Mouse (Mus musculus) midbrain, embryonic 16.5 days (tissue): ENCODE data around the gene Wdtc1. TPM values are rescaled to one million over a fixed set of nuclear protein-coding genes. Genes with fewer than 3 reads are reported as not detected.

ENCODE experiments used
- ATAC-seq: fragments of 200-750 bp; cut with Nextera tagmentation; 2 replicates; pipeline ENCODE4 v1.8.0; 2017; ENCODE audit warnings: moderate TSS enrichment
- H3K27ac ChIP-seq: fragments of 300-500 bp; sonication (generic); 2 replicates; pipeline ENCODE4 v1.5.1; 2014; ENCODE audit warnings: mild to moderate bottlenecking, low read length, mixed read lengths
- H3K27me3 ChIP-seq: fragments of 300-500 bp; sonication (generic); 2 replicates; pipeline ENCODE4 v1.6.1; 2014; ENCODE audit warnings: low read depth, low read length, mixed read lengths; ENCODE audit not compliant: control insufficient read depth, insufficient read depth
- H3K36me3 ChIP-seq: fragments of 300-500 bp; sonication (generic); 2 replicates; pipeline ENCODE4 v1.6.1; 2014; ENCODE audit warnings: mild to moderate bottlenecking, low read length, moderate library complexity, mixed read lengths; ENCODE audit not compliant: control insufficient read depth, insufficient read depth
- H3K4me1 ChIP-seq: fragments of 300-500 bp; sonication (generic); 2 replicates; pipeline ENCODE4 v1.6.1; 2014; ENCODE audit warnings: mild to moderate bottlenecking, low read length, mixed read lengths; ENCODE audit not compliant: control insufficient read depth, insufficient read depth
- H3K4me2 ChIP-seq: fragments of 300-500 bp; sonication (generic); 2 replicates; pipeline ENCODE4 v1.6.1; 2014; ENCODE audit warnings: mild to moderate bottlenecking, low read length, mixed read lengths
- H3K4me3 ChIP-seq: fragments of 300-500 bp; sonication (generic); 2 replicates; pipeline ENCODE4 v1.5.1; 2014; ENCODE audit warnings: low read depth, mild to moderate bottlenecking, low read length, moderate library complexity, mixed read lengths
- H3K9ac ChIP-seq: fragments of 300-500 bp; sonication (generic); 2 replicates; pipeline ENCODE4 v1.6.1; 2014; ENCODE audit warnings: low read depth, low read length, mixed read lengths
- H3K9me3 ChIP-seq: fragments of 300-500 bp; sonication (generic); replicated peaks from 2 replicates; pipeline ENCODE4 v1.6.1; 2014; ENCODE audit warnings: mild to moderate bottlenecking, low read length, mixed read lengths; ENCODE audit not compliant: control insufficient read depth, poor library complexity, severe bottlenecking
- WGBS: fragments of 180-500 bp; shearing (Covaris S2); extraction: QIAGEN DNeasy Blood & Tissue Kit; methylation state at CpG from one replicate; pipeline ENCODE4 v1.1.7; 2014; 5-methylcytosine and 5-hydroxymethylcytosine counted together
- microRNA-seq: library from miRNA; unstranded; fragments of <30 nt; microRNA quantifications from one replicate; pipeline ENCODE4, GENCODE M21; 2017
- polyA plus RNA-seq: library from polyadenylated mRNA; unstranded; fragments of >200 nt; fragmentation: Nextera tagmentation; extraction: Ambion mirVana; gene quantifications from 2 replicates; pipeline ENCODE4 v1.2.1, GENCODE M21; 2015

The Wdtc1 gene
- polyA plus RNA-seq, 1 experiment from 2014 or later: 20.7 TPM

- H3K27me3 ChIP-seq: peaks cover 64% of the 10 kb centered on the region
- no peaks in the 10 kb centered on the region for H3K36me3 ChIP-seq
- no peaks in the 10 kb centered on the region for H3K9me3 ChIP-seq
- H3K9ac ChIP-seq: no peak overlapping the region
- no peak for ATAC-seq
- H3K4me3 ChIP-seq: no peak overlapping the region
- H3K27ac ChIP-seq: no peak overlapping the region
- H3K4me1 ChIP-seq: peaks cover 4% of the 10 kb centered on the region; the same call in 1 of the 2 replicates
- H3K4me2 ChIP-seq: no peak overlapping the region
- WGBS: 18% methylated on average over 15 of the region's 15 CpGs
These were observed 106.2 kb downstream of the Wdtc1 start for GRCm38 (mm10) chr4:133247072-133247471.

GRCm38 (mm10) chr4:133244289-133244688 lies 109.0 kb downstream of the Wdtc1 start:
- peaks cover 65% of the 10 kb centered on the region for H3K27me3 ChIP-seq
- H3K9me3 ChIP-seq: no peaks in the 10 kb centered on the region
- no peak for ATAC-seq
- H3K4me2 ChIP-seq: no peak overlapping the region
- H3K4me1 ChIP-seq: peaks cover 6% of the 10 kb centered on the region
- H3K4me3 ChIP-seq: no peak overlapping the region
- no peaks in the 10 kb centered on the region for H3K36me3 ChIP-seq
- no peak overlapping the region for H3K27ac ChIP-seq
- WGBS: 93% methylated on average over 1 of the region's 1 CpGs
- no peak overlapping the region for H3K9ac ChIP-seq

GRCm38 (mm10) chr4:133243538-133243937 lies 109.7 kb downstream of the Wdtc1 start:
- peaks cover 63% of the 10 kb centered on the region for H3K27me3 ChIP-seq
- peaks cover 6% of the 10 kb centered on the region for H3K4me1 ChIP-seq
- WGBS: 82% methylated on average over 13 of the region's 13 CpGs

GRCm38 (mm10) chr4:133242710-133243109 lies 110.6 kb downstream of the Wdtc1 start:
- WGBS: 58% methylated on average over 9 of the region's 9 CpGs
- H3K27me3 ChIP-seq: peaks cover 55% of the 10 kb centered on the region

More at GRCm38 (mm10) chr4:133243538-133243937, 109.7 kb downstream of the Wdtc1 start:
- Histone ChIP-seq H3K36me3 (no peaks in the 10 kb centered on the region), H3K4me3 (no peak overlapping the region), H3K4me2 (no peak overlapping the region), H3K27ac (no peak overlapping the region), H3K9ac (no peak overlapping the region), H3K9me3 (no peaks in the 10 kb centered on the region)
- ATAC-seq: no peak

More at GRCm38 (mm10) chr4:133242710-133243109, 110.6 kb downstream of the Wdtc1 start:
- Histone ChIP-seq H3K27ac (no peak overlapping the region), H3K4me2 (no peak overlapping the region), H3K4me1 (peaks cover 6% of the 10 kb centered on the region), H3K4me3 (no peak overlapping the region), H3K36me3 (no peaks in the 10 kb centered on the region), H3K9me3 (no peaks in the 10 kb centered on the region), H3K9ac (no peak overlapping the region)
- no peak for ATAC-seq

Small RNA genes lying within 50 kb of the gene (microRNA-seq; reads per million reads assigned to microRNA genes)
- gene Mir5122: 1.0 reads per million

Other genes starting within 250 kb of the Wdtc1 start
- gene Wasf2, start 223.0 kb downstream of the Wdtc1 start, polyA plus RNA-seq: 20.1 and 27.1 TPM in 2 replicates
- gene Cd164l2, start 141.3 kb downstream of the Wdtc1 start, polyA plus RNA-seq: 3.8 and 4.1 TPM in 2 replicates
- gene Gpr3, start 140.9 kb downstream of the Wdtc1 start, polyA plus RNA-seq: 1.5 and 2.0 TPM in 2 replicates
- 2.8 TPM in 2 replicates for gene Map3k6, start 112.7 kb downstream of the Wdtc1 start, polyA plus RNA-seq
- gene Sytl1, start 90.4 kb downstream of the Wdtc1 start, polyA plus RNA-seq: 0.16 and 0.25 TPM in 2 replicates
- gene Tmem222, start 75.7 kb downstream of the Wdtc1 start, polyA plus RNA-seq: 111 and 121 TPM in 2 replicates
- 10.3 and 12.8 TPM in 2 replicates for gene Slc9a1, start 16.2 kb upstream of the Wdtc1 start, polyA plus RNA-seq
- 0.15 TPM in 2 replicates for gene Tent5b, start 126.7 kb upstream of the Wdtc1 start, polyA plus RNA-seq
- 5.7 and 8.2 TPM in 2 replicates for gene Trnp1, start 145.1 kb upstream of the Wdtc1 start, polyA plus RNA-seq
- gene Kdf1, start 165.5 kb upstream of the Wdtc1 start, polyA plus RNA-seq: 0.61 and 0.69 TPM in 2 replicates
- 247 and 263 TPM in 2 replicates for gene Nudc, start 192.5 kb upstream of the Wdtc1 start, polyA plus RNA-seq
- not detected in 2 replicates for gene Nr0b2, start 199.9 kb upstream of the Wdtc1 start, polyA plus RNA-seq
- gene Gpatch3, start 221.3 kb upstream of the Wdtc1 start, polyA plus RNA-seq: 6.1 and 6.5 TPM in 2 replicates
- 16.1 and 17.0 TPM in 2 replicates for gene Gpn2, start 230.9 kb upstream of the Wdtc1 start, polyA plus RNA-seq
- gene Sfn, start 248.7 kb upstream of the Wdtc1 start, polyA plus RNA-seq: 1.1 and 1.2 TPM in 2 replicates